Mouse (Mus musculus) sigmoid colon, adult 10 weeks (tissue): ENCODE measurements around the gene Slc35g1. TPM values are rescaled to one million over a fixed set of nuclear protein-coding genes. Genes with fewer than 3 reads are reported as not detected.

ENCODE experiments used
- polyA plus RNA-seq: library from polyadenylated mRNA; stranded (reverse); fragments of 350-450 nt; fragmentation: Illumina TruSeq; extraction: RNeasy Lipid Tissue Mini Kit (QIAGEN cat#74804); gene quantifications from one replicate; pipeline ENCODE4 v1.2.3, GENCODE M21; 2014; ENCODE audit warnings: low read depth, low replicate concordance

Slc35g1 gene
- polyA plus RNA-seq, result 239 TPM

DNA sequence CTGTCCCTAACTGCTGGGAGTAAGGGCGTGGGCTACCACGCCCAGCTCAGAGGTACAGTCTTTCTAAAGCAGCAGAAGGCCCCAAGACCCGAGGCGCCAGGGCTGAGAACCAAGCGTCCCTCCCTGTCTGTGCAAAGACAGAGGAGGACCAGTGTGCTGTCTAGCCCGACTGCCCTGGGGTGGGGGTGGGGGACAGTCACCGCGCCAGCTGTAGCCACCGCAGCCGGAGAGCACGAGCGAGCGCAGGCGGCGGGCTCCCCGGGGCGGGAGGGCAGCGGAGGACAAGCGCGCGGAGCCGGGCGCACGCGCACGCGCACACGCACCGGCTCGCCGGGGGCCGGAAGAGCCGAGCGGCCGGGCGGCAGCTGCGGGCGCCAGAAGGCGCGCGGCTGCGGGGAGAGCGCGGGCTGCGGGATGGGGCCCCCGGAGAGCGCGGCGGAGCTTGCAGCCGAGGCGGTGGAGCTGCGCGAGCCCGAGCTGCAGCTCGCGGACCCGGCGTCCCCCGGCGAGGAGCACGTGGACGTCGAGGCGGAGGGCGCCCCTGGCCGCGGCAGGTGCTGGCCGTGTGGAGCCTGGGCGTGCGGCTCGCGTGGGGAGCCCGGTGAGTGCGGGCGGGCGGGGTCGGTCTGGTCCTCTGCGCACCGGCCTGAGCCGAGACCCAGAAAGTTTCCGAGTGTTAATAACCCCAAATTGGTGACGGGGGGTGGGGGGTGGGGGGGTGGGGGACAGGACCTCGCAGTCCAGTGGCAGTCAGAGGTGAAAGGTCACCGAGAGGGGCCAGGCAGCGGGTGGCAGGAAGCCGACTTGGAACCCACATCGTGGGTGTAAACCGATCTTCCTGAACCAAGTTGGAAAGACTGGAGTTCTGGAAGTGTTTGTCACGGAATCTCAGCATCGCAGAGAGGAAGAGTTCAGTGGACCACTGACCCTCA is at the start of gene Slc35g1:
Gene Slc35g1 (plus strand): TSS at position 280 of the 932 bp plus-strand sequence.

Other genes starting within 250 kb of the Slc35g1 start
- gene Fra10ac1, start 171.8 kb upstream of the Slc35g1 start, polyA plus RNA-seq, result 66.7 TPM
- gene Lgi1, start 131.4 kb upstream of the Slc35g1 start, polyA plus RNA-seq, result 2.6 TPM
- 31.7 TPM for gene Plce1, start 85.1 kb downstream of the Slc35g1 start, polyA plus RNA-seq